Mouse (Mus musculus): ENCODE measurements around the gene Tbc1d23.
A peak's percentile ranks its signal among the peaks of the same experiment; 100 is the strongest.

- TF ChIP-seq CTCF (IDR thresholded peaks at IDR 0.05; ENCODE audit: extremely low read depth, insufficient read depth, insufficient read length, insufficient replicate concordance) (peak; percentile 67), POLR2A (IDR thresholded peaks at IDR 0.05; ENCODE audit: low read depth, low read length) (peak; percentile 42; the same call in 1 of the 2 replicates)
Observed at GRCm38 (mm10) chr16:57166611-57167513, 64.4 kb downstream of the Tbc1d23 start, which contains the start of gene Nit2.

All from spleen, adult 2 months (tissue).